Mouse (Mus musculus) MEL (cell line): ENCODE measurements around the gene Olfr486. TPM values are rescaled to one million over a fixed set of nuclear protein-coding genes. Genes with fewer than 3 reads are reported as not detected.
"Not testable (repeated sequence)": the region's sequence is repeated elsewhere in the genome, so short reads cannot be mapped to it uniquely, and the experiment has no call there.

ENCODE experiments used
- DNase-seq: peaks from one replicate; pipeline ENCODE4 v3.0.0; 2011; ENCODE audit warnings: low read depth, low spot score
- H3K27ac ChIP-seq: 2 replicates; pipeline ENCODE4 v1.5.1; 2012; ENCODE audit warnings: low read depth, mild to moderate bottlenecking, control low read depth, low read length, moderate library complexity; ENCODE audit not compliant: control insufficient read depth
- H3K27me3 ChIP-seq, 2 experiments: fragments of 150-350 bp in 1 of 2; sonication (generic) in 1 of 2; 2 replicates each; pipeline ENCODE4 v1.6.1; 2012; ENCODE audit warnings: low read length in 2 of 2, mild to moderate bottlenecking in 2 of 2, improper control_type of control experiment in 1 of 2, moderate library complexity in 1 of 2; ENCODE audit not compliant: insufficient read depth in 2 of 2, control insufficient read depth in 1 of 2
- H3K36me3 ChIP-seq, 2 experiments: 2 replicates each; pipeline ENCODE4 v1.6.1; 2012 to 2014; ENCODE audit warnings: low read length in 2 of 2, improper control_type of control experiment in 1 of 2, inconsistent platforms in 1 of 2, mild to moderate bottlenecking in 1 of 2; ENCODE audit not compliant: insufficient read depth in 2 of 2, control insufficient read depth in 1 of 2
- H3K4me1 ChIP-seq, 2 experiments: fragments of 150-350 bp in 1 of 2; sonication (generic) in 1 of 2; 2 replicates each; pipeline ENCODE4 v1.6.1; 2012; ENCODE audit warnings: low read length in 2 of 2, improper control_type of control experiment in 1 of 2, mild to moderate bottlenecking in 1 of 2; ENCODE audit not compliant: insufficient read depth in 2 of 2, control insufficient read depth in 1 of 2
- H3K4me3 ChIP-seq, 2 experiments: fragments of 150-350 bp in 1 of 2; sonication (generic) in 1 of 2; 2 replicates each; pipeline ENCODE4 v1.5.1; 2012; ENCODE audit warnings: low read depth in 2 of 2, low read length in 2 of 2, mild to moderate bottlenecking in 2 of 2, moderate library complexity in 2 of 2, control low read depth in 1 of 2, improper control_type of control experiment in 1 of 2; ENCODE audit not compliant: control insufficient read depth in 1 of 2, insufficient read depth in 1 of 2
- H3K79me2 ChIP-seq: 2 replicates; pipeline ENCODE4 v1.6.1; 2012; ENCODE audit warnings: mild to moderate bottlenecking, low read length, moderate library complexity; ENCODE audit not compliant: control insufficient read depth, poor library complexity, insufficient read depth
- H3K9ac ChIP-seq: 2 replicates; pipeline ENCODE4 v1.6.1; 2012; ENCODE audit warnings: low read depth, mild to moderate bottlenecking, control low read depth, low read length, moderate library complexity; ENCODE audit not compliant: control insufficient read depth, poor library complexity, severe bottlenecking
- H3K9me3 ChIP-seq: fragments of 150-350 bp; sonication (generic); replicated peaks from 2 replicates; pipeline ENCODE4 v1.6.1; 2012; ENCODE audit warnings: mild to moderate bottlenecking, low read length, improper control_type of control experiment, moderate library complexity; ENCODE audit not compliant: insufficient read depth
- E2F4 ChIP-seq: IDR thresholded peaks from 2 replicates; pipeline ENCODE4 v1.6.1; 2011; ENCODE audit warnings: low read depth, low read length, improper control_type of control experiment, borderline replicate concordance
- KAT2A ChIP-seq: conservative IDR thresholded peaks from 2 replicates; pipeline ENCODE4 v1.6.1; 2012; ENCODE audit warnings: low read depth, low read length, improper control_type of control experiment, inconsistent platforms
- MYB ChIP-seq: IDR thresholded peaks from 2 replicates; pipeline ENCODE4 v1.6.1; 2011; ENCODE audit warnings: mild to moderate bottlenecking, low read depth, low read length, improper control_type of control experiment
- NRF1 ChIP-seq: IDR thresholded peaks from 2 replicates; pipeline ENCODE4 v1.6.1; 2014; ENCODE audit warnings: low read depth, mild to moderate bottlenecking, inconsistent platforms, low read length, improper control_type of control experiment, moderate library complexity; ENCODE audit not compliant: poor library complexity, insufficient read depth, severe bottlenecking
- POLR2AphosphoS2 ChIP-seq: IDR thresholded peaks from 2 replicates; pipeline ENCODE4 v1.6.1; 2011; ENCODE audit warnings: low read length, improper control_type of control experiment
- TAL1 ChIP-seq: IDR thresholded peaks from 2 replicates; pipeline ENCODE4 v1.6.1; 2012; ENCODE audit warnings: mild to moderate bottlenecking, inconsistent platforms, low read length, moderate library complexity, mixed read lengths
- TBP ChIP-seq: IDR thresholded peaks from 2 replicates; pipeline ENCODE4 v1.8.0; 2011; ENCODE audit warnings: low read depth, low read length, improper control_type of control experiment
- ZMIZ1 ChIP-seq: IDR thresholded peaks from 2 replicates; pipeline ENCODE4 v1.6.1; 2012; ENCODE audit warnings: low read depth, mild to moderate bottlenecking, inconsistent platforms, low read length, improper control_type of control experiment, moderate library complexity
- ZNF384 ChIP-seq: IDR thresholded peaks from 2 replicates; pipeline ENCODE4 v1.6.1; 2012; ENCODE audit warnings: low read depth, mild to moderate bottlenecking, inconsistent platforms, low read length, improper control_type of control experiment
- polyA plus RNA-seq, 2 experiments: library from polyadenylated mRNA; stranded (reverse) in 1 of 2; unstranded in 1 of 2; fragments of >175 nt in 1 of 2; fragments of >200 nt in 1 of 2; gene quantifications; 2 replicates each; pipeline versions ENCODE4 v1.2.1 to v1.2.4; 2012; ENCODE audit warnings: low replicate concordance in 2 of 2, low read depth in 1 of 2; ENCODE audit not compliant: insufficient read length in 2 of 2, insufficient read depth in 1 of 2, missing spikeins in 1 of 2
- total RNA-seq: library from RNA; depleted of rRNA; stranded (reverse); fragments of 300-350 nt; gene quantifications from 2 replicates; pipeline ENCODE4 v1.2.3, GENCODE M21; 2012; rRNA removed

Olfr486 gene
- not detected in 2 replicates for total RNA-seq
- not detected for polyA plus RNA-seq

DNA sequence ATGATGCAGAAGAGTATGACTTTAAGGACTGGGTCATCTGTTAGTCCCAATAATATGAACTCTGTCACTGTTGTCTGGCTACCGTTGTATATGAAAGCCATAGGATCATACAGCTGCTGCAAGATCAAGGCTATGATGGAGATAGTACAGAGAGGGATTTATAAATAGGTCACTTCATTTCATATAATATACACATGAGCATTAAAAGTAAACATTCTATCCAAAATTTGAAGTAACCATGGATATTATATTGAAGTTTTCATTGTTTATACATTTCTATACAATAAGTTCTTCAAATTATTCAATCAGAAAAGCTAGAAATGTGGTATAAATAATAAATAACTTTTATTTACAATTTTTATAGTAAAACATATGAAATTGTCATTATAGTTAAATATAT, at the start of gene Olfr486:
Gene Olfr486 (minus strand): TSS at position 101 of the 400 bp plus-strand sequence.
- not testable (repeated sequence) for H3K9ac ChIP-seq, H3K9me3 ChIP-seq, DNase-seq, H3K27me3 ChIP-seq, H3K4me3 ChIP-seq, H3K36me3 ChIP-seq, H3K79me2 ChIP-seq, H3K27ac ChIP-seq, H3K4me1 ChIP-seq

DNA sequence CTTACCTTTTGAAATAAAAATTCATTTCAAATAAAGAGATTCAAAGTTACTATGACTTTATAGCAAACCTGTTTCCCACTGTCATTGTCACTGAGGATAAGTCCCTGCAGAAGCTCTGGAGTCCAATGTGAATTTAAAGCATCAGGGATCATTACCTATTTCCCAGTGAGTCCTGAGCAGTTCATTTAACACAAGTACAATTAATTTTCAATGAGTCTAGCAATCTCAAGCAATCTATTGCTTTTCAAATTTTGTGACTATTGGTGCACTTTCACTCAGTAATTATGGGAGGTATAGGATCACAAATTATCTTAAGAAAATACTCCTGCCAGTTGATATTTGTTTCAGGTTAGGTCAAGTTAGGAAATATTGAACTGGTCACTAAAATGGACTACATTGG, 42.0 kb upstream of the Olfr486 start, which contains the start of gene Olfr487:
Gene Olfr487 (minus strand): TSS at position 101 of the 400 bp plus-strand sequence.
- not testable (repeated sequence) for H3K27ac ChIP-seq, DNase-seq, H3K36me3 ChIP-seq, H3K27me3 ChIP-seq, H3K4me1 ChIP-seq, H3K9ac ChIP-seq, H3K79me2 ChIP-seq, H3K4me3 ChIP-seq, H3K9me3 ChIP-seq

DNA sequence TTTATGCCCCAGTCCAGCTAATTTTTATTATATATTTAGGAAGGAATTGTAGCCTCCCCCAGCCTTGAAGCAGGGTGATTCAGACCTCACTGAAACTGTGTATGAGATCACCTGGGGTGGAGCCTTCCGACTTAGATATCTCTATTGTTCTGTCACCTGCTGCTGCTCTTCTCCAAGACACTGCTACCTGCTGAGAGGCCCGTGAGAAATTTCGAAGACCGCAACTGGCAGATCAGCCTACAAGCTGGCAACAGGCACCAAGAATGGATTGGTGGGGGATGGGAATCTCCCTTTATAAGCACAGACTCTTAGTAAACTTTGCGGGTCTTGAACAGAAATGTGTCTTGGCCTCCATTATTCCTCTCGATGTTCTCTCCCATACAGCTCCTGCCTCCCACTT, 24.4 kb upstream of the Olfr486 start:
- Histone ChIP-seq H3K27me3 (no peaks in the 10 kb centered on the region), H3K27ac (no peak overlapping the region), H3K79me2 (no peaks in the 10 kb centered on the region), H3K4me3 (no peak overlapping the region)
- TF ChIP-seq ZMIZ1 (no peak), TBP (no peak), E2F4 (no peak), POLR2AphosphoS2 (no peak), NRF1 (no peak), KAT2A (no peak), MYB (no peak), TAL1 (no peak), ZNF384 (no peak)
- TF ChIP-seq, all 39 proteins: peak for 0
- H3K36me3 ChIP-seq = no peaks in the 10 kb centered on the region
- H3K9ac ChIP-seq = no peak overlapping the region
- H3K4me1 ChIP-seq = no peaks in the 10 kb centered on the region
- no peaks in the 10 kb centered on the region for H3K9me3 ChIP-seq
- DNase-seq = no peak

DNA sequence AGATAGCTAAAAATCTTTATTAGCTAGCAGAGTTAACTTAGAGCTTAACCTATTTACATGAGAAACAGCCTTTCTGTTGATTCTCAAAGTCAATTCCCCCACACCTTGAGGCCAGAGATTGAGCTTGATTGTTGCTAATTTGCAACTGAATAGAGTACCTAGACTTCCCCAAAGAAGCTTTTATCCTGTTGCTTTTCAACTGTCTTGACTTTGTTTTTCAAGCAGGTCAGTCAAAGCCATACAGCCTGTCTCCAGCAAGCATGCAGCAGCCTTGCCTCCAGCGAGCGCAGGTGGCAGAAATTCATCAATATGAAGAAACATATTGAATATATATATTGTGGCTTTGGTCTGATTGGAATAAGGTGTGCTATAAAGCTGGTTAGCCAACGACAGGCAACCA, 23.8 kb upstream of the Olfr486 start:
- H3K27me3 ChIP-seq, H3K9me3 ChIP-seq, DNase-seq, H3K27ac ChIP-seq, H3K9ac ChIP-seq, H3K36me3 ChIP-seq, H3K79me2 ChIP-seq, H3K4me1 ChIP-seq, H3K4me3 ChIP-seq: not testable (repeated sequence)

DNA sequence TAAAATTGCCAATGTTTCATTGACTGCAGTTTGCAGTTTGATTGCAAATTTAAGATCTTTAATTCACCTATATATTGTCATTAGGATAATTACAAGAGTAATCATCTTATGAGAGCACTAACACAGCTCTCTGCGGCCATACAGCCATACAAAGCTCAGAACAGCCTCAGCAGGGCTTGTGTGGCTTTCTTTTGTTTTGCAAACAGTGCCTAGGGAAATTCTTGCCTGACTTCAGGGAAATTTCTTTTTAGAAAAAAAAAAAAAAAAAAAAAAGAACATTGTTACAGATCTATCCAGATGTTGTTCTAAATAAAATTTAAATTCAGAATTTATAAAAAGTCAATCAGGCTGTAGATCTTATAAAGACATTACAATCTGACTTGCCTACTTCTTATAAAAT, 20.2 kb upstream of the Olfr486 start:
- not testable (repeated sequence) for H3K79me2 ChIP-seq, H3K9me3 ChIP-seq, H3K27me3 ChIP-seq, H3K4me3 ChIP-seq, H3K4me1 ChIP-seq, H3K9ac ChIP-seq, DNase-seq, H3K36me3 ChIP-seq, H3K27ac ChIP-seq

DNA sequence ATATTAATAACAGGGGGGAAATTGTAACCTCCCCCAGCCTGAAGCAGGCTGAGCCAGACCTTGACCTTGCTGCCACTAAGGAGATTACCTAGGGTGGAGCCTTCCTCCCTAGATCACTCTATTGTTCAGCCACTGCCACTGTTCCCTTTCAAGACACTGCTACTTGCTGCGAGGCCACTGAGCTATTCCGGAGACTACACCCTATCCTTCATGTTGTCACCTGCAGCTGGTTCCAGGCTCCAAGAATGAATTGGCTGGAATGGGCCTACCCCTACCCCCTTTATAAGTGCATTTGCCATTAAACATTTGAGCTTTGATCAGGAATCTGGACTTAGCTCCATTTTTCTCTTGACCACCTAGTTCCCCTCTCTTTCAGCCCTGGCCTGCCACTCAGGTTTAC, 18.7 kb upstream of the Olfr486 start:
- not testable (repeated sequence) for H3K9ac ChIP-seq, DNase-seq, H3K9me3 ChIP-seq, H3K27ac ChIP-seq, H3K4me3 ChIP-seq, H3K79me2 ChIP-seq, H3K36me3 ChIP-seq, H3K4me1 ChIP-seq, H3K27me3 ChIP-seq
